Mouse (Mus musculus) midbrain, postnatal 0 days (tissue): ENCODE results near the gene Ssna1. TPM values are rescaled to one million over a fixed set of nuclear protein-coding genes. Genes with fewer than 3 reads are reported as not detected.

Experiments
- ATAC-seq: fragments of 200-750 bp; cut with Nextera tagmentation; 2 replicates; pipeline ENCODE4 v1.8.0; 2017; ENCODE audit warnings: moderate number of reproducible peaks, mild to moderate bottlenecking, moderate TSS enrichment, moderate library complexity; ENCODE audit not compliant: low FRiP score
- DNase-seq: peaks from one replicate; pipeline ENCODE4 v3.0.0-alpha.2; 2015; ENCODE audit warnings: low spot score
- H3K27ac ChIP-seq: fragments of 300-500 bp; sonication (generic); 2 replicates; pipeline ENCODE4 v1.5.1; 2014; ENCODE audit warnings: low read depth, mild to moderate bottlenecking, low read length, mixed read lengths
- H3K27me3 ChIP-seq: fragments of 300-500 bp; sonication (generic); 2 replicates; pipeline ENCODE4 v1.6.1; 2014; ENCODE audit warnings: low read length, control low read depth, mixed read lengths; ENCODE audit not compliant: insufficient read depth
- H3K36me3 ChIP-seq: fragments of 300-500 bp; sonication (generic); 2 replicates; pipeline ENCODE4 v1.6.1; 2014; ENCODE audit warnings: low read length, control low read depth, mixed read lengths; ENCODE audit not compliant: insufficient read depth
- H3K4me1 ChIP-seq: fragments of 300-500 bp; sonication (generic); 2 replicates; pipeline ENCODE4 v1.6.1; 2014; ENCODE audit warnings: mild to moderate bottlenecking, control low read depth, antibody characterized with exemption, low read length, mixed read lengths; ENCODE audit not compliant: insufficient read depth
- H3K4me2 ChIP-seq: fragments of 300-500 bp; sonication (generic); 2 replicates; pipeline ENCODE4 v1.6.1; 2014; ENCODE audit warnings: low read depth, mild to moderate bottlenecking, low read length, mixed read lengths; ENCODE audit not compliant: poor library complexity, severe bottlenecking
- H3K4me3 ChIP-seq: fragments of 300-500 bp; sonication (generic); 2 replicates; pipeline ENCODE4 v1.5.1; 2014; ENCODE audit warnings: low read depth, mild to moderate bottlenecking, low read length, moderate library complexity
- H3K9ac ChIP-seq: fragments of 300-500 bp; sonication (generic); replicated peaks from 2 replicates; pipeline ENCODE4 v1.6.1; 2014; ENCODE audit warnings: mild to moderate bottlenecking, low read length, moderate library complexity, mixed read lengths; ENCODE audit not compliant: poor library complexity, severe bottlenecking
- H3K9me3 ChIP-seq: fragments of 300-500 bp; sonication (generic); 2 replicates; pipeline ENCODE4 v1.6.1; 2016; ENCODE audit warnings: low read length, control low read depth
- CTCF ChIP-seq: IDR thresholded peaks from 2 replicates; pipeline ENCODE4 v1.5.1; 2016; ENCODE audit warnings: antibody characterized with exemption, mild to moderate bottlenecking
- WGBS: fragments of 180-500 bp; shearing (Covaris S2); extraction: QIAGEN DNeasy Blood & Tissue Kit; methylation state at CpG from one replicate; pipeline ENCODE4 v1.1.7; 2014; 5-methylcytosine and 5-hydroxymethylcytosine counted together
- polyA plus RNA-seq: library from polyadenylated mRNA; unstranded; fragments of >200 nt; fragmentation: Nextera tagmentation; extraction: Ambion mirVana; gene quantifications from 2 replicates; pipeline ENCODE4 v1.2.1, GENCODE M21; 2015
- total RNA-seq: library from RNA; depleted of rRNA; stranded (reverse); fragments of >200 nt; gene quantifications from 2 replicates; pipeline ENCODE4 v1.2.3, GENCODE M21; 2014

Gene Ssna1
- total and polyA plus RNA-seq, 2 experiments from 2014 or later, result 71.7 to 158 TPM

DNA sequence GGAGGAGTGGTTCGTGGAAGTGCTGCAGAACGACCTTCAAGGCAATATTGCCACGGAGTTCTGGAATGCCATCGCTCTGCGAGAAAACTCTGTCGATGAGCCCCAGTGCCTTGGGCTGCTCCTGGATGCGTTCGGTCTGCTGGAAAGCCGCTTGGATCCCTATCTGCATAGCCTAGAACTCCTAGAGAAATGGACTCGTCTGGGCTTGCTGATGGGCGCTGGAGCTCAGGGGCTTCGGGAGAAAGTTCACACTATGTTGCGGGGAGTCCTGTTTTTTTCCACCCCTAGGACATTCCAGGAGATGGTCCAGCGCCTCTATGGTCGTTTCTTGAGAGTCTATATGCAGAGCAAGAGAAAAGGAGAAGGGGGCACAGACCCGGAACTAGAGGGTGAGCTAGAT, 772 bp upstream of the Ssna1 start:
- peaks cover 17% of the 10 kb centered on the region for H3K4me1 ChIP-seq
- H3K4me2 ChIP-seq, result peak overlapping the region; percentile 94
- H3K27me3 ChIP-seq, result no peaks in the 10 kb centered on the region
- H3K4me3 ChIP-seq, result peak overlapping the region; percentile 78
- H3K9ac ChIP-seq, result peak overlapping the region; percentile 91
- no peak for TF ChIP-seq CTCF
- ATAC-seq, result no peak
- DNase-seq, result no peak
- WGBS, result 40% methylated on average over 16 of the region's 16 CpGs
- H3K9me3 ChIP-seq, result no peaks in the 10 kb centered on the region
- peak overlapping the region; percentile 75 for H3K27ac ChIP-seq
- peaks cover 62% of the 10 kb centered on the region for H3K36me3 ChIP-seq

DNA sequence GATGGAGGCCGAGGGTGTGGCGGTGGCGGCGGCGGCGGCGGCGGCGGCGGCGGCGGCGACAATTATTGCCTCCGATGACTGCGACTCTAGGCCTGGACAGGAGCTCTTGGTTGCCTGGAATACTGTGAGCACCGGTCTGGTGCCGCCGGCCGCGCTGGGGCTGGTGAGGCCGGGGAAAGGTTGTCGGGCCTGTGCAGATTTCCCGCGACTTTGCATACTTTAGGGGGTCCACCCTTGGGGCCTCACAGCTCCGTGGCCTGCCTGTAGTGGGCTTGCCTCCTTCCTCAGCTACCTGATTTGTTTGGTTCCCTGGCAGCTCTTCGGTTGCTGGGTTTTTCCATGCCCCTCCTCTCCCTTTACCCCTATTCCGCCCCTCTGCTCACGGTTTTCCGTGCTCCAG, 277 bp upstream of the Ssna1 start:
- TF ChIP-seq CTCF, result no peak
- Histone ChIP-seq H3K9ac (peak overlapping the region; percentile 91), H3K4me1 (peaks cover 17% of the 10 kb centered on the region), H3K4me2 (peak overlapping the region; percentile 94), H3K27me3 (no peaks in the 10 kb centered on the region), H3K36me3 (peaks cover 58% of the 10 kb centered on the region), H3K27ac (peak overlapping the region; percentile 75), H3K4me3 (peak overlapping the region; percentile 78), H3K9me3 (no peaks in the 10 kb centered on the region)
- WGBS, result 0% methylated on average over 28 of the region's 29 CpGs
- peak; percentile 61 for ATAC-seq
- no peak for DNase-seq

- H3K27me3 ChIP-seq, result peaks cover 3% of the 10 kb centered on the region; the same call in 1 of the 2 replicates
- no peak for ATAC-seq
- H3K27ac ChIP-seq, result no peak overlapping the region
These were observed 4.4 kb downstream of the Ssna1 start for GRCm38 (mm10) chr2:25267746-25268309.

DNA sequence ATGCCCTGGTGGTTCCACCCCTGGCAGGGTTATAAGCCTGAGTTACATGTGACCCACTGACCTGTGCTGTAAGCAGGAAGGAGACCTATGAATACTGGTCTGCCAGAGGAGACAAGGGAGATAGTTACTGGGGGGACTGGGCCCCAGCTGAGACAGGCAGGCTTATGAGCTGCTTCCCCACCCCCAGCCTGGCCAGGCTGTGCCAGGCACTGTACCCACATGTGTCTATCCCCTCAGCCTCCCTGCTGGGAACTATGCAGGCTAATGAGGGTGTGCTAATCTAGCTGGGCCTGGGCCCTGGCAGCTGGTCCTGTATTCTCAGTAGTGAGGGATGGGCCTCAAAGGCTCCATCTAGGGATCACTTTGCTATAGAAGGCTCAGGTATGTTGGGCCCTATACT, 5.0 kb downstream of the Ssna1 start:
- no peaks in the 10 kb centered on the region for H3K9me3 ChIP-seq
- H3K27me3 ChIP-seq, result peaks cover 3% of the 10 kb centered on the region; the same call in 1 of the 2 replicates
- H3K4me1 ChIP-seq, result peaks cover 47% of the 10 kb centered on the region
- H3K4me2 ChIP-seq, result no peak overlapping the region
- ATAC-seq (no peak), DNase-seq (peak; percentile 66)
- no peak for TF ChIP-seq CTCF
- H3K9ac ChIP-seq, result peak overlapping the region; percentile 9; the same call in 1 of the 2 replicates
- peaks cover 28% of the 10 kb centered on the region for H3K36me3 ChIP-seq
- no peak overlapping the region for H3K4me3 ChIP-seq
- no peak overlapping the region for H3K27ac ChIP-seq

More at GRCm38 (mm10) chr2:25267746-25268309, 4.4 kb downstream of the Ssna1 start:
- no peak overlapping the region for H3K4me3 ChIP-seq
- no peak overlapping the region for H3K4me2 ChIP-seq
- WGBS, result 68% methylated on average over 4 of the region's 4 CpGs
- TF ChIP-seq CTCF, result no peak
- H3K9ac ChIP-seq, result 0 out of 2 replicates have a peak overlapping the region, but pooled peaks have one; percentile 4
- H3K36me3 ChIP-seq, result peaks cover 28% of the 10 kb centered on the region
- peaks cover 47% of the 10 kb centered on the region for H3K4me1 ChIP-seq
- DNase-seq, result no peak
- no peaks in the 10 kb centered on the region for H3K9me3 ChIP-seq

- H3K36me3 ChIP-seq, result peaks cover 28% of the 10 kb centered on the region
- H3K27ac ChIP-seq, result no peak overlapping the region
- peak; percentile 36 for DNase-seq
- no peak for ATAC-seq
- H3K9ac ChIP-seq, result peak overlapping the region; percentile 26; the same call in 1 of the 2 replicates
- TF ChIP-seq CTCF, result no peak
- 30% methylated on average over 2 of the region's 2 CpGs for WGBS
- H3K9me3 ChIP-seq, result no peaks in the 10 kb centered on the region
- peaks cover 3% of the 10 kb centered on the region; the same call in 1 of the 2 replicates for H3K27me3 ChIP-seq
- H3K4me3 ChIP-seq, result no peak overlapping the region
- peaks cover 47% of the 10 kb centered on the region for H3K4me1 ChIP-seq
- H3K4me2 ChIP-seq, result peak overlapping the region; percentile 41
These were observed 5.5 kb downstream of the Ssna1 start for GRCm38 (mm10) chr2:25266720-25267119.

DNA sequence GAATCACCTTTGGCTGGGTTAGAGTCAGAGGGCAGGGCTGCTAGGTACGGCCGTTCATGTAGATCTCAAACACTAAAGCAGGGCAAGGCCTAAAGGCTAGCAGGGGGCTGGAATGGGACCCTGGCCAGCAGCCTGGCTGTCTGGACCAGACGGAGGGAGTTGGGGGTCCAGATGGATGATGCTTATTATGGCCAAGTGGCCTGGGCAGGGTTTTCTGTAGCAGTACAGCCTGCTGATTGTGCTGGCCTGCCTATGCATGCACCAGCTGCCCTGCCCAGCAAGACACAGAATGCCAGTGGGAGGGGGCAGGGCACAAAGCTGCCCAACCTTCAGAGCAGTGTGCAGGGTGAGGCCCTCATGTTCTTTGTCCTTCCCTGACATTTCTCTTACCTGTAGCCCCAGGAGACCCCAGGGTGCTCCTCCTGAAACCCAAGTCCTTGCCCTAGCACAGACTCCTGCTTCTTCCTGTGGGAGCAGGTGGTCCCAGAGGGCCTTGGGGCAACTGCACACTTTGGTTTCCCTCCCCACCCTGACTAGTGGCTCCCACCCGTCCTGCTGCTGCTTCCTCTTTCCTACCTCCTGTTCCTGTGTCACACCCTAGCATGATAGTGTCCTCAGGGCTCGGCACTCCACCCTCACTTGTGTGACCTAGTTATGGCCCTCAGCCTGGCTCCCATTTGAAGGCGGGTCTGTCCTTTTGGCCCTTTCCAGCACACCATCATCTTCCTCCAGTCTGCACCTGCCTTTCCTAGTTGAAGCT, 6.2 kb downstream of the Ssna1 start:
- Histone ChIP-seq H3K27me3 (peaks cover 3% of the 10 kb centered on the region; the same call in 1 of the 2 replicates), H3K4me1 (peaks cover 40% of the 10 kb centered on the region), H3K9ac (0 out of 2 replicates have a peak overlapping the region, but pooled peaks have one; percentile 26), H3K4me2 (peak overlapping the region; percentile 41), H3K9me3 (no peaks in the 10 kb centered on the region), H3K36me3 (peaks cover 27% of the 10 kb centered on the region), H3K4me3 (peak overlapping the region; percentile 9; the same call in 1 of the 2 replicates), H3K27ac (no peak overlapping the region)
- WGBS, result 67% methylated on average over 6 of the region's 6 CpGs
- peak; percentile 85 for DNase-seq
- no peak for ATAC-seq
- no peak for TF ChIP-seq CTCF
